Mouse (Mus musculus) ES-E14 (cell line): ENCODE measurements around the gene Lrp3. TPM values are rescaled to one million over a fixed set of nuclear protein-coding genes. Genes with fewer than 3 reads are reported as not detected.
"Not testable (repeated sequence)": the region's sequence is repeated elsewhere in the genome, so short reads cannot be mapped to it uniquely, and the experiment has no call there.

Experiments used
- DNase-seq: peaks from one replicate; pipeline ENCODE4 v3.0.0-alpha.2; 2013; ENCODE audit warnings: low read depth, low spot score
- H3K27ac ChIP-seq: 2 replicates; pipeline ENCODE4 v1.5.1; 2012; ENCODE audit warnings: low read depth, mild to moderate bottlenecking, low read length, moderate library complexity, mixed read lengths; ENCODE audit not compliant: poor library complexity, insufficient read depth, severe bottlenecking
- H3K36me3 ChIP-seq: 2 replicates; pipeline ENCODE4 v1.6.1; 2012; ENCODE audit warnings: mild to moderate bottlenecking, low read length, moderate library complexity, mixed read lengths; ENCODE audit not compliant: control insufficient read depth, poor library complexity, insufficient read depth, severe bottlenecking
- H3K4me1 ChIP-seq, 2 experiments: fragments of 150-350 bp in 1 of 2; sonication (generic) in 1 of 2; 2 replicates each; pipeline ENCODE4 v1.6.1; 2012; ENCODE audit warnings: low read length in 2 of 2, mild to moderate bottlenecking in 1 of 2, mixed read lengths in 1 of 2; ENCODE audit not compliant: control insufficient read depth in 2 of 2, insufficient read depth in 2 of 2, poor library complexity in 1 of 2
- H3K4me3 ChIP-seq, 2 experiments: fragments of 150-350 bp in 1 of 2; sonication (generic) in 1 of 2; 2 replicates each; pipeline ENCODE4 v1.5.1; 2012; ENCODE audit warnings: low read length in 2 of 2, low read depth in 1 of 2, mild to moderate bottlenecking in 1 of 2, mixed read lengths in 1 of 2; ENCODE audit not compliant: insufficient read depth in 1 of 2, poor library complexity in 1 of 2, severe bottlenecking in 1 of 2
- H3K9ac ChIP-seq: 2 replicates; pipeline ENCODE4 v1.6.1; 2012; ENCODE audit warnings: low read depth, mild to moderate bottlenecking, low read length, mixed read lengths; ENCODE audit not compliant: poor library complexity, insufficient read depth, severe bottlenecking
- H3K9me3 ChIP-seq: fragments of 150-350 bp; sonication (generic); 2 replicates; pipeline ENCODE4 v1.6.1; 2012; ENCODE audit warnings: low read depth, mild to moderate bottlenecking, low read length; ENCODE audit not compliant: control insufficient read depth, insufficient read depth
- CHD2 ChIP-seq: IDR thresholded peaks from 2 replicates; pipeline ENCODE4 v1.6.1; 2014; ENCODE audit warnings: mild to moderate bottlenecking, low read depth, low read length, inconsistent platforms
- HCFC1 ChIP-seq: IDR thresholded peaks from 2 replicates; pipeline ENCODE4 v1.6.1; 2012; ENCODE audit warnings: low read length, inconsistent platforms, borderline replicate concordance; ENCODE audit not compliant: insufficient read depth
- MAFK ChIP-seq: IDR thresholded peaks from 2 replicates; pipeline ENCODE4 v1.6.1; 2014; ENCODE audit warnings: mild to moderate bottlenecking, low read depth, low read length, inconsistent platforms; ENCODE audit not compliant: insufficient read depth
- ZC3H11A ChIP-seq: IDR thresholded peaks from 2 replicates; pipeline ENCODE4 v1.6.1; 2012; ENCODE audit warnings: low read depth, mild to moderate bottlenecking, inconsistent platforms, low read length, borderline replicate concordance
- ZNF384 ChIP-seq: IDR thresholded peaks from 2 replicates; pipeline ENCODE4 v1.6.1; 2012; ENCODE audit warnings: low read depth, low read length, inconsistent platforms
- in situ Hi-C, 2 experiments: fragments of 600-800 bp; cut with MboI; formaldehyde crosslinking; loops; one replicate each; pipeline ENCODE4 v1.15.1; 2025; ENCODE audit warnings: low sequenced_read_pairs in 2 of 2, inconsistent platforms in 1 of 2; ENCODE audit not compliant: unreplicated experiment in 2 of 2
- total RNA-seq: library from RNA; depleted of rRNA; stranded (reverse); fragments of 300-350 nt; gene quantifications from 2 replicates; pipeline ENCODE4 v1.2.3, GENCODE M21; 2012

The Lrp3 gene
- total RNA-seq, 1 experiment = 3.1 TPM

GRCm38 (mm10) chr7:35252041-35252558 lies 36.8 kb upstream of the Lrp3 start:
- H3K9me3 ChIP-seq = no peaks in the 10 kb centered on the region
- in situ Hi-C loops = no loop called here
- H3K4me1 ChIP-seq = peaks cover 0 to 5% of the 10 kb centered on the region in 2 experiments; a peak in 1 of 4 replicates
- no peak overlapping the region for H3K27ac ChIP-seq
- H3K9ac ChIP-seq = 0 out of 2 replicates have a peak overlapping the region, but pooled peaks have one; percentile 10
- no peaks in the 10 kb centered on the region for H3K36me3 ChIP-seq
- TF ChIP-seq ZNF384 = no peak
- TF ChIP-seq ZC3H11A = no peak
- no peak for TF ChIP-seq MAFK
- no peak for TF ChIP-seq HCFC1
- TF ChIP-seq CHD2 = no peak
- peak; percentile 30 for DNase-seq
- peak overlapping the region; percentile 39 to 41; a peak in 3 of 4 replicates for H3K4me3 ChIP-seq

DNA sequence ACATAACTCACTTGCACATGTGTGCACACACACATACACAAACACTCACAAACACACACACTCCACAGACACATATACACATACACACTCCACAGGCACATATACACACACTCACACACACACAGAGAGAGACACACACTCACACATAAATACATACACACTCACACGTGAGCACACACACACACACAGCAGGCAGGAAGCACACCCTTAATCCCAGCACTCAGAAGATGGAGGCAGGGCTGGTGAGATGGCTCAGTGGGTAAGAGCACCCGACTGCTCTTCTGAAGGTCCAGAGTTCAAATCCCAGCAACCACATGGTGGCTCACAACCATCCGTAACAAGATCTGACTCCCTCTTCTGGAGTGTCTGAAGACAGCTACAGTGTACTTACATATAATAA lies 22.6 kb upstream of the Lrp3 start:
- in situ Hi-C loops, H3K27ac ChIP-seq, H3K4me1 ChIP-seq: not testable (repeated sequence)

DNA sequence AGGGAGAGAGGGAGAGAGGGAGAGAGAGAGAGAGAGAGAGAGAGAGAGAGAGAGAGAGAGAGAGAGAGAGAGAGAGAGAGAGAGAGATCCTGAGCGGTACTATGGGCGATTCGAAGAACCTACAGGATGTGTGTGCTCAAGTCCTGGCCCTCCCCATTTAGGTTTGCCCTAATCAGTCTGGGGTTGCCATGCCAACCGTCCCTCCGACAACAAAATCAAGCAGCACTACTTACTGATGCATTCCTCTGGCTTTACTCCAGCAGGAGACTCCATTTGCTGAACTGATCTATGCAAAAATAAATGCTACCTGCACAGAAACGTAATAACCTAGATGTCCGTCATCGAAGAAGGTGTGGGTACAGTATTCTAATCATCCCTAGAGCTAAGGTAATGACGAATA lies 20.0 kb upstream of the Lrp3 start:
- H3K9me3 ChIP-seq = no peaks in the 10 kb centered on the region
- in situ Hi-C loops = no loop called here
- H3K36me3 ChIP-seq = no peaks in the 10 kb centered on the region
- H3K4me3 ChIP-seq = peak overlapping the region; percentile 71 to 85
- H3K9ac ChIP-seq = peak overlapping the region; percentile 88; the same call in 1 of the 2 replicates
- no peak for TF ChIP-seq ZC3H11A
- TF ChIP-seq HCFC1 = no peak
- no peak for TF ChIP-seq ZNF384
- no peak for TF ChIP-seq CHD2
- no peak for TF ChIP-seq MAFK
- no peak overlapping the region for H3K27ac ChIP-seq
- peak; percentile 53 for DNase-seq
- peaks cover 0 to 4% of the 10 kb centered on the region in 2 experiments; a peak in 1 of 4 replicates for H3K4me1 ChIP-seq

More for the DNA sequence above, 22.6 kb upstream of the Lrp3 start:
- H3K4me3 ChIP-seq, DNase-seq, H3K9me3 ChIP-seq, H3K9ac ChIP-seq, H3K36me3 ChIP-seq: not testable (repeated sequence)

GRCm38 (mm10) chr7:35234361-35235245 lies 19.3 kb upstream of the Lrp3 start:
- peaks cover 0 to 4% of the 10 kb centered on the region in 2 experiments; a peak in 1 of 4 replicates for H3K4me1 ChIP-seq
- DNase-seq = peak; percentile 91
- no peaks in the 10 kb centered on the region for H3K36me3 ChIP-seq
- TF ChIP-seq HCFC1 (peak; percentile 51; the same call in 1 of the 2 replicates), ZNF384 (no peak), MAFK (peak; percentile 57)
- peak overlapping the region; percentile 71 to 85 for H3K4me3 ChIP-seq
- peak overlapping the region; percentile 88 for H3K9ac ChIP-seq
- H3K27ac ChIP-seq = peak overlapping the region; percentile 62; the same call in 1 of the 2 replicates
- H3K9me3 ChIP-seq = no peaks in the 10 kb centered on the region
- in situ Hi-C loops = no loop called here
